Mouse (Mus musculus): ENCODE results near the gene Caln1. TPM values are rescaled to one million over a fixed set of nuclear protein-coding genes. Genes with fewer than 3 reads are reported as not detected.

The Caln1 gene
- polyA plus RNA-seq, 1 experiment from 2014 or later: 19.7 TPM

GRCm38 (mm10) chr5:130553916-130554315 is 184.7 kb downstream of the Caln1 start:
- Histone ChIP-seq H3K4me2 (replicated peaks) (no peak overlapping the region), H3K9ac (no peak overlapping the region), H3K27ac (no peak overlapping the region), H3K36me3 (replicated peaks; ENCODE audit: control insufficient read depth, insufficient read depth) (no peaks in the 10 kb centered on the region), H3K4me1 (replicated peaks; ENCODE audit: control insufficient read depth, insufficient read depth, low read length) (no peaks in the 10 kb centered on the region), H3K27me3 (ENCODE audit: control insufficient read depth, insufficient read depth, low read length) (no peaks in the 10 kb centered on the region), H3K9me3 (ENCODE audit: control insufficient read depth, low read length) (no peaks in the 10 kb centered on the region), H3K4me3 (replicated peaks; ENCODE audit: low read length) (no peak overlapping the region)
- 72% methylated on average over 4 of the region's 4 CpGs for WGBS
- ATAC-seq (ENCODE audit: low FRiP score) (no peak), DNase-seq (ENCODE audit: low spot score) (no peak)

- Histone ChIP-seq H3K27me3 (ENCODE audit: control insufficient read depth, insufficient read depth, low read length) (no peaks in the 10 kb centered on the region), H3K9ac (no peak overlapping the region), H3K4me3 (replicated peaks; ENCODE audit: low read length) (no peak overlapping the region), H3K9me3 (ENCODE audit: control insufficient read depth, low read length) (no peaks in the 10 kb centered on the region), H3K36me3 (replicated peaks; ENCODE audit: control insufficient read depth, insufficient read depth) (no peaks in the 10 kb centered on the region), H3K4me2 (replicated peaks) (no peak overlapping the region), H3K4me1 (replicated peaks; ENCODE audit: control insufficient read depth, insufficient read depth, low read length) (no peaks in the 10 kb centered on the region), H3K27ac (no peak overlapping the region)
- ATAC-seq (ENCODE audit: low FRiP score) (no peak), DNase-seq (ENCODE audit: low spot score) (no peak)
- WGBS: 80% methylated on average over 3 of the region's 3 CpGs
These were observed 193.9 kb downstream of the Caln1 start for GRCm38 (mm10) chr5:130563146-130563545.

DNA sequence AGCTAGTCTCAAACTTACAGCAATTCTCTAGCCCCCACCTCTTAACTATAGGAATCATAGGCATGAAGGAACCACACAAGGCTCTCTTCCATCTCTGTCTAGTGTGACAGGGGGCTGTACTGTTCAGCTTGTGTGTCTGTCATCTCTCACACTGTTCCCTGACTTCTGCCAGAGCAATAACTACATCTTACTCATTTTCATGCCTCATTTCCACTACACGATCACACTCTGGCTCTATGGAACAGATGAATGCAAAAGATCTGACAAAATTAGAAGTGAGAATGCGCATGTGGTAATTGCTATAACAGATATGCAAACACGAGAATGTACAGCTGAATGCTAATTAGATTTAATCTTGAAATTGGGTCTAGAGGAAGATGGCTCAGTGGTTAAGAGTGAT is 196.7 kb downstream of the Caln1 start:
- 72% methylated on average over 3 of the region's 3 CpGs for WGBS
- H3K4me2 ChIP-seq (replicated peaks): no peak overlapping the region
- no peak overlapping the region for H3K9ac ChIP-seq
- no peak overlapping the region for H3K4me3 ChIP-seq (replicated peaks; ENCODE audit: low read length)
- H3K27me3 ChIP-seq (ENCODE audit: control insufficient read depth, insufficient read depth, low read length): no peaks in the 10 kb centered on the region
- H3K4me1 ChIP-seq (replicated peaks; ENCODE audit: control insufficient read depth, insufficient read depth, low read length): no peaks in the 10 kb centered on the region
- DNase-seq (ENCODE audit: low spot score): no peak
- no peaks in the 10 kb centered on the region for H3K36me3 ChIP-seq (replicated peaks; ENCODE audit: control insufficient read depth, insufficient read depth)
- no peak for ATAC-seq (ENCODE audit: low FRiP score)
- no peaks in the 10 kb centered on the region for H3K9me3 ChIP-seq (ENCODE audit: control insufficient read depth, low read length)
- no peak overlapping the region for H3K27ac ChIP-seq

DNA sequence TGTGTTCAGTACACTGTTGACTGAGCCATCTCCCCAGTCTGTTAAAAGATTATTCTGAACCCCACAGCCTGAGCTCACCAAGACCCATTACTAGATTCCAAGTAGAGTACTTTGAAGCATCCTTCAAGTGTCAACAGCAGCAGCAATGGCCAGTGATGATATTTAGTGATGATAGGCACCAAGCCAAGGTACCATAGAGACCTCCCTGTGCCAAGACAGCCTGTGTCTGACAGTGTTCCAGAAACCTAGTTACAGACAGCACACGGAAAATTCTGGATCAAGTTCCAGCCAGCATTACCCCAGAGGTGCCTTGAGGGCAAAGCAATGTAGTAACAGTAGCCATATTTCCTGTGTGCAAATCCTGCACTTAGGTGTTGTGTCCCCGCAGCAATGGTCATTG is 208.3 kb downstream of the Caln1 start:
- no peaks in the 10 kb centered on the region for H3K4me1 ChIP-seq (replicated peaks; ENCODE audit: control insufficient read depth, insufficient read depth, low read length)
- 88% methylated on average over 2 of the region's 2 CpGs for WGBS
- no peaks in the 10 kb centered on the region for H3K9me3 ChIP-seq (ENCODE audit: control insufficient read depth, low read length)
- no peak for ATAC-seq (ENCODE audit: low FRiP score)
- H3K4me3 ChIP-seq (replicated peaks; ENCODE audit: low read length): no peak overlapping the region
- H3K36me3 ChIP-seq (replicated peaks; ENCODE audit: control insufficient read depth, insufficient read depth): no peaks in the 10 kb centered on the region
- H3K4me2 ChIP-seq (replicated peaks): no peak overlapping the region
- no peak for DNase-seq (ENCODE audit: low spot score)
- no peak overlapping the region for H3K27ac ChIP-seq
- no peaks in the 10 kb centered on the region for H3K27me3 ChIP-seq (ENCODE audit: control insufficient read depth, insufficient read depth, low read length)
- H3K9ac ChIP-seq: no peak overlapping the region

DNA sequence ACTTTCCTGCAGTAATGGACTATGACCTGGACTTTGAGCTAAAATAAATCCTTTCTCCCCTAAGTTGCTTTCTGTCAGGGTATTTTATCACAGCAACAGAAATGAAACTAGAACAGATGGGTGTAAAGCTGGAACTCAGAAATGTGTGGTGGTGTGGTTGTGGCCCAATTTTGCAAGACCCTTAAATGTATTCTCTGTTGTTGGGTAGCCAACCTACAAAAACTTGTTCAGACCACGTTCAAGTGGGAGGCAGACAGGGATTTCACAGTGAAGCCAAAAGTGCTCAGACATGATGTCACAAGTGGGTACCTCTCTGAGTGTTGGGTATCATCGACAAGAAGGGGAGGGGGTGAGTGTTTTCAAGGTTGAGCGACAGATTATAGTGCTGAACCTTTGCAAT is 214.8 kb downstream of the Caln1 start:
- Histone ChIP-seq H3K9me3 (ENCODE audit: control insufficient read depth, low read length) (peaks cover 10% of the 10 kb centered on the region), H3K36me3 (replicated peaks; ENCODE audit: control insufficient read depth, insufficient read depth) (no peaks in the 10 kb centered on the region), H3K27me3 (ENCODE audit: control insufficient read depth, insufficient read depth, low read length) (no peaks in the 10 kb centered on the region), H3K9ac (no peak overlapping the region), H3K27ac (no peak overlapping the region), H3K4me3 (replicated peaks; ENCODE audit: low read length) (no peak overlapping the region), H3K4me2 (replicated peaks) (no peak overlapping the region), H3K4me1 (replicated peaks; ENCODE audit: control insufficient read depth, insufficient read depth, low read length) (no peaks in the 10 kb centered on the region)
- 90% methylated on average over 3 of the region's 3 CpGs for WGBS
- DNase-seq (ENCODE audit: low spot score) (no peak), ATAC-seq (ENCODE audit: low FRiP score) (no peak)

DNA sequence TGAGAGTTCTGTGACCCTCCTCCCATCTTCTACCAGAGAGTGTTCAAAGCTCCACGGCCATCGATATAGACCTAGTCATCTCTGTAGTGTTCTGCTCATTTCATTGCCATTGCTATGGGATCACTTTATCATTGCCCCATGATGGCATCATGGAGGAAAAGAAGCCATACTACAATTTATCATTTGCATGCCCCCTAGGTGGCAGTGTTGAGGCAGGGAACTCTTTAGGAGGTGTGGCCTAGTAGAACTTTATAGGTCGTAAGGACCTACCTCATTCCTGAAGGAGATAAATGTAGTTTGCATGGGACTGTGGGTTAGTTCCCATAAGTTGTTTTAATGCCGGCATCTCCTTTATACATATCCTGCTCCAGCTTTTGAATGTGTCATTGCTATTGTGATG is 217.0 kb downstream of the Caln1 start:
- Histone ChIP-seq H3K4me1 (replicated peaks; ENCODE audit: control insufficient read depth, insufficient read depth, low read length) (no peaks in the 10 kb centered on the region), H3K4me2 (replicated peaks) (no peak overlapping the region), H3K9ac (no peak overlapping the region), H3K9me3 (ENCODE audit: control insufficient read depth, low read length) (peaks cover 10% of the 10 kb centered on the region), H3K4me3 (replicated peaks; ENCODE audit: low read length) (no peak overlapping the region), H3K36me3 (replicated peaks; ENCODE audit: control insufficient read depth, insufficient read depth) (no peaks in the 10 kb centered on the region), H3K27ac (no peak overlapping the region), H3K27me3 (ENCODE audit: control insufficient read depth, insufficient read depth, low read length) (no peaks in the 10 kb centered on the region)
- no peak for DNase-seq (ENCODE audit: low spot score)
- WGBS: 95% methylated on average over 4 of the region's 4 CpGs
- no peak for ATAC-seq (ENCODE audit: low FRiP score)

DNA sequence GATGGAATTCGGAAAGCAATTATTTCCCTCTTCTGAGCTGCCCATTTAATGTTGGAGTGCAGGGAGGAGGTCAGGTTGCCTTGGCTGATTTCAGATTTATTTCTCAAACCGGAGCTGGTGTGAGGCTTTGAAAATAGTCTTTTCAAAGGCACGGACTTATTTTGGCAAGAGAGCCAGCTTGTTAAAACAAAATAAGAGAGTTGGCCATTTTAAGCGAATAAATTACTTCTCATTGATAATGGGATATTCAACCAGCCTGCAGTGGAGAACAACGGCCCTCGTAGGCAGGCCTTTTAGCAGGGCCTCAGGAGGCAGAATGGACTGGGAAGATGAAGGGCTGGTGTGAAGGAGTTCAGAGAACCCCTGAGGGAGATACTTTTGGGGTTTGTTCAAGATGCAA is 227.3 kb downstream of the Caln1 start:
- Histone ChIP-seq H3K36me3 (replicated peaks; ENCODE audit: control insufficient read depth, insufficient read depth) (no peaks in the 10 kb centered on the region), H3K4me2 (replicated peaks) (no peak overlapping the region), H3K27me3 (ENCODE audit: control insufficient read depth, insufficient read depth, low read length) (no peaks in the 10 kb centered on the region), H3K4me3 (replicated peaks; ENCODE audit: low read length) (no peak overlapping the region), H3K9ac (no peak overlapping the region), H3K4me1 (replicated peaks; ENCODE audit: control insufficient read depth, insufficient read depth, low read length) (no peaks in the 10 kb centered on the region), H3K9me3 (ENCODE audit: control insufficient read depth, low read length) (no peaks in the 10 kb centered on the region), H3K27ac (no peak overlapping the region)
- WGBS: 51% methylated on average over 6 of the region's 6 CpGs
- ATAC-seq (ENCODE audit: low FRiP score) (no peak), DNase-seq (ENCODE audit: low spot score) (no peak)

DNA sequence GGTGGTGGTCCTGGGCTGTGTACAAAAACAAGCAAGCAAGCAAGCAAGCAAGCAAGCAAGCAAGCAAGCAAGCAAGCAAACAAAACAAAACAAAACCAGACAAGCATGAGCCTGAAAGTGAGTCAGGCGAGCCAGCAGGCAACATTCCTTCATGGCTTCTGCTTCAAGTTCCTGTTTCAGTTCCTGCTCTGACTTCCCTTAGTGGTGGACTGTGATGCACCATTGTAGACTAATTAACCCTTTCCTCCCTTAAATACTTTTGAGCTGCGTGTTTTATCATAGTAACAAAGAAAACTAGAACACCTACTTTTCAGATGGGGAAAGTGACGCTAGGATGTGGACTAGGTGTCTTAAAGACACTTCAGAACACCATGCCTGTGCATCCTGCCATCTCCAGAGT is 244.4 kb downstream of the Caln1 start:
- H3K4me1 ChIP-seq (replicated peaks; ENCODE audit: control insufficient read depth, insufficient read depth, low read length): no peaks in the 10 kb centered on the region
- no peak overlapping the region for H3K9ac ChIP-seq
- no peaks in the 10 kb centered on the region for H3K9me3 ChIP-seq (ENCODE audit: control insufficient read depth, low read length)
- H3K4me2 ChIP-seq (replicated peaks): no peak overlapping the region
- 92% methylated on average over 3 of the region's 3 CpGs for WGBS
- DNase-seq (ENCODE audit: low spot score): no peak
- no peak for ATAC-seq (ENCODE audit: low FRiP score)
- H3K27me3 ChIP-seq (ENCODE audit: control insufficient read depth, insufficient read depth, low read length): no peaks in the 10 kb centered on the region
- no peak overlapping the region for H3K4me3 ChIP-seq (replicated peaks; ENCODE audit: low read length)
- H3K27ac ChIP-seq: no peak overlapping the region
- no peaks in the 10 kb centered on the region for H3K36me3 ChIP-seq (replicated peaks; ENCODE audit: control insufficient read depth, insufficient read depth)

- H3K4me2 ChIP-seq (replicated peaks): no peak overlapping the region
- H3K27me3 ChIP-seq (ENCODE audit: control insufficient read depth, insufficient read depth, low read length): no peaks in the 10 kb centered on the region
- ATAC-seq (ENCODE audit: low FRiP score) (no peak), DNase-seq (ENCODE audit: low spot score) (no peak)
- 80% methylated on average over 3 of the region's 3 CpGs for WGBS
- no peak overlapping the region for H3K4me3 ChIP-seq (replicated peaks; ENCODE audit: low read length)
- H3K9me3 ChIP-seq (ENCODE audit: control insufficient read depth, low read length): no peaks in the 10 kb centered on the region
- no peak overlapping the region for H3K9ac ChIP-seq
- H3K27ac ChIP-seq: no peak overlapping the region
- H3K36me3 ChIP-seq (replicated peaks; ENCODE audit: control insufficient read depth, insufficient read depth): no peaks in the 10 kb centered on the region
- H3K4me1 ChIP-seq (replicated peaks; ENCODE audit: control insufficient read depth, insufficient read depth, low read length): no peaks in the 10 kb centered on the region
These were observed 245.0 kb downstream of the Caln1 start for GRCm38 (mm10) chr5:130614209-130614608.

DNA sequence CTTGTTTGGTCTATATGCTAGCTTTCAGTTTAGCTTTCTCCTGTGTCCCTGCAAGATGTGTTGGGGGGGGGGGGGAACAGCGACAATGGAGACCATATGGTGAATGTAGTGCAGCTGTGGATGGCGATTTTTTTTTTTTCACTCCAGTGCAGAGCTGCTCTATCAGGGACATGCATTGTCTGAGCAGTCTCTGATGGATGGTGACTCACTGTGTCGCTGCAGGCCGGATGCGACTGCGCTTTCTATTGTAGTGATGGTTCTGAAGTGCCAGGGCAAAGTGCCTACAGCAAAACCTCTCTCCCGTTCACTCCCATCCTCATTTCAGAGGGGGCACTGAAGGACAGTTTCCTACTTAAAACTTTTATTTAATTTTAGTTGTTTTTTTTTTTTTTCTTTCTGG is 250.8 kb downstream of the Caln1 start:
- Histone ChIP-seq H3K4me2 (replicated peaks) (no peak overlapping the region), H3K4me1 (replicated peaks; ENCODE audit: control insufficient read depth, insufficient read depth, low read length) (no peaks in the 10 kb centered on the region), H3K27me3 (ENCODE audit: control insufficient read depth, insufficient read depth, low read length) (no peaks in the 10 kb centered on the region), H3K4me3 (replicated peaks; ENCODE audit: low read length) (no peak overlapping the region), H3K36me3 (replicated peaks; ENCODE audit: control insufficient read depth, insufficient read depth) (no peaks in the 10 kb centered on the region), H3K9me3 (ENCODE audit: control insufficient read depth, low read length) (no peaks in the 10 kb centered on the region), H3K27ac (no peak overlapping the region), H3K9ac (no peak overlapping the region)
- WGBS: 43% methylated on average over 7 of the region's 7 CpGs
- ATAC-seq (ENCODE audit: low FRiP score): no peak
- DNase-seq (ENCODE audit: low spot score): no peak
